Mouse (Mus musculus) heart, adult 18-20 months (tissue): ENCODE data around the gene Ppara. TPM values are rescaled to one million over a fixed set of nuclear protein-coding genes. Genes with fewer than 3 reads are reported as not detected.

Experiments used
- DNase-seq, 2 experiments: peaks; one replicate each; pipeline ENCODE4 v3.0.0; 2021 to 2022; ENCODE audit warnings: mixed read lengths in 1 of 2
- long read RNA-seq, 2 experiments: library from polyadenylated mRNA; stranded (forward); transcript quantifications; one replicate each; pipeline ENCODE4 v2.0.0; 2021
- total RNA-seq, 2 experiments: library from RNA; stranded (reverse); gene quantifications; 2 replicates each; pipeline ENCODE4 v1.2.3; 2021

Ppara gene
- 10 to 100 TPM; 73.1 to 74.9 TPM for total RNA-seq
- long read RNA-seq, experiment 1, partial matches to known transcripts: 2 of 17 reads
- long read RNA-seq, experiment 1, other reads (novel, unspliced or antisense): 14 of 17 reads
- long read RNA-seq, experiment 2: 0 reads

DNA sequence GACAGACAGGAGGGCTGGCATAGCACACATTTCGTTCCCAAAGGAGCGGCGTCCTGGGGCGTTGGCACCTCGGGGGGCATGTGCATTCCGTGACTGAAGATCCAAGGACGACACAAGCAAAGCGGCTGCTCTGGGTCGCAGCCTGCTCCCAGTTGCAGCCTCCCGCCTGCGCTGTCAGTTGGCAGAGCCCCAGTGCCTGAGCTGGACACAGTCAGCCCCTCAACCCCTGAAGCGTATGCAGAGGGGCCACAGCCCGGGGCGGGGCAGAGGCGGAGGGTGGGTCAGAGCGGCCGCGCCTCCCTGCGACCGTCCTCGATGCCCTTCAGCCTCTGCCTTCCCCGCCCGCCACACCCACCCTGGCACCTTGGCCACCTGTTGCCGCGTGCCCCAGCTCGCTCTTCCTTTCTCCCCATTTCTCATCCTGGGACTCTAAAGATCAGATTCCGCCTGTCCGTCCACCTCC lies at the start of gene Ppara:
Gene Ppara (plus strand): TSS at position 413 of the 463 bp plus-strand sequence.
- DNase-seq: peak; percentile 66 to 76

DNA sequence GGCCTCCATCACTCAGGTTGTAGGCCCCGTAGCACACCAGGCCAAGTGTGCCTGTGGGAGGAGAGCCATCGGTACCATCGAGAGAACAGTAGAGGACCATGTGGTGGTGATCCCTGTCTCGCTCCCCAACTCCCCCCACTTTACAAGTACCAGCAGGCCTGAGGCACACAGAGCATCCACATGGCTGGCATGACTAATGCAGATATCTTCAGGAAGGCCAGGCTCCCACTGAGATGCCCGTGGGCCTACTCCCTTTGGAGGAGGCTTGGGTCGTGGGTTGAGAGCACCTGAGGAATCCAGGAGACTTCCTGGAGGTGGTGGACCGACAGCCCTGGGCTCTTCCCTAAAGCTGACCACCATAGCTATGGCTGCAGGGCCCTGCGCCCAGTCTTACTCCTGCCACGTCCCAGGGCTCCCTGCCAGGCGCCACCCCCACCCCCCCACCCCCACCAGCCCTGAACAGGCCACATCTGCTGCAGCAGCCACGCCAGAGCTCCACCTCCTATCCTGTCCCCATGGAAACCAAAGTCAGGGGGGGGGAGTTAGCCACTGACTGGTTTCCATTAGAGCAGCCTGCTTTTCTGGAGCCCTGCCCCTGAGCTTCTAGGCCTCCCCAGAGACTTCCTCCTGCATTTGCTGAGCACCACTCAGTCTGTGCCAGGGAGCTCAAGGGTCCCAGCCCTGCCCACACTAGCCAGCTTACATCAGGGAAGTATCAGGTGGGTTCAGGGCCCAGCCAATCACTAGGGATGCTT lies 48.0 kb upstream of the Ppara start:
- DNase-seq: peak; percentile 87 to 91

- DNase-seq: peak in 1 of 2 experiments; percentile 59
These were observed 47.0 kb upstream of the Ppara start for GRCm38 (mm10) chr15:85687630-85688410.

DNA sequence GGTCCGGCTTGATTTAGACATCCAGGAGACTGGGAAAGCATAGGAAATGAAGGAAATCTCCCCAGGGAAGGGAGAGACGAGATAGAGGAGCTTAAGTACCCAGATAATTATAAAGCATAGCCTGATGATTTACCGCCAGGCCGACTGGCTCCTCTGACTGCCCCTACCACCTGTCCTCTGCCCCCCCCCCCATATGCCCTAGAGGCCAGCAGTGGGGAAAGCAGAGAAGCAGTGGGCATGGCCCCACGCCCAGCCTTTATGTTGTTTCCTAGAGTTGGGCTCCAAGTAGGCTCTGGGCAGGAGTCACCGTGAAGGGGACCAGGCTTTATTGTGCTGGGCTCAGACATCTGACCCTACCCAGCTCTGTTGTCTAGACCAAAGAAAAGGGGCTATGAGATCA lies 46.0 kb upstream of the Ppara start:
- DNase-seq: no peak

- no peak for DNase-seq
These were observed 45.3 kb upstream of the Ppara start for GRCm38 (mm10) chr15:85689523-85689922.

DNA sequence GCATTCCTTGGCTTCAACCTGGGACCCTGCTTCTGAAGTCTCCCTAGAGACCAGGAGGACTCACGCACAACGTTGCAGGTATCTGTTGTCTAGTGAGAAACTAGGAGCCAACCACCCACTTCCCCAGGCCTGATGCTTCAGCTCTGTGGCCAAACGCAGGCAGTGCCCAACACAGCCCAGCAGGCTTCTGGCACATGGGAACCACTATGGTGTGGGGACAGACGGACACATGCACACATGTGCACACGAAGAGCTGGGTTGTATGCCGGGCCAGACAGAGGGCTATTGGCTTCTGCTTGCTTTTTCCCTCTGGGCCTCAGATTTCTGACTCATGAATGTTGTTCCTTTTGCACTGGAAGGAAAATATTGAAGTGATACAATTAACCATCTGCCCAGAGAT lies 44.7 kb upstream of the Ppara start:
- DNase-seq: no peak

GRCm38 (mm10) chr15:85690875-85691274 lies 43.9 kb upstream of the Ppara start:
- DNase-seq: no peak

DNA sequence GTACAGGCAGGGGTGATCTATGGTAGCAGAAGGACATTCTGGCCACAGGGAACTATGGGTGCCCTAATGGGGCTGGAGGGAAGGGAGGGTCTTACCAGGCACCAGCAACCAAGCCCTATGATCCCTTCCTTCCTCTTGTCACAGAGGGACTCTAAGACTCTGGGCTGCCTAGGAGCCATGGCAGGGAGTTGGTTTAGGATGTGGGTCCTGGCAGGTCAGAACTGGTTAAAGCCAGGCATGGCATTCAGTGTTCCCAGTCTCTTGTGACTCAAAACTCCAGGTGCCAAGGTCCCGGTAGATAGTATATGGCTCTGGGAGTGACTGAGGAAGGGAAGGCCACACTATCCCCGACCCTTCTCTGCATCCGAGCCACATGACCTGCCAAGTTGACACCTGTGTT lies 41.7 kb upstream of the Ppara start:
- no peak for DNase-seq

DNA sequence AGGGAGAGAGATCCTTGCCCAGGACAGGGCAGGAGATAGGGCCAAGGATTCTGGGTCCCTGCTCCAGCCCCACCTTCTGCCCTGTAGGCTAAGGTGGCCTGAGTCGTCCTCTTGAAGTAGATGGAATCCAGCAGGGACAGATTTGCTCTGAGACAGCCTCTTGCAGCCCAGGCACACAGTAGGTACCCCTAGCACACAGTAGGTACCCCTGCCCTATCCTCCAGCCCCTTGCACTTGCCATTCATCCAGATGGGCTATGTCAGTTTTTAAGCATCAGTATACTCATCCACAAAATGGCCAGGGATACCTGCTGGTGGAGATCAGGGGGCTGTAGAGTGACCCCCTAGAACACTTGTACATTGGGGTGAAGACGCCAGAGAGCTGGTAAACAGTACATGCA lies 41.0 kb upstream of the Ppara start:
- DNase-seq: no peak

GRCm38 (mm10) chr15:85694379-85694778 lies 40.4 kb upstream of the Ppara start:
- no peak for DNase-seq

- DNase-seq: no peak
These were observed 39.5 kb upstream of the Ppara start for GRCm38 (mm10) chr15:85695304-85695703.

DNA sequence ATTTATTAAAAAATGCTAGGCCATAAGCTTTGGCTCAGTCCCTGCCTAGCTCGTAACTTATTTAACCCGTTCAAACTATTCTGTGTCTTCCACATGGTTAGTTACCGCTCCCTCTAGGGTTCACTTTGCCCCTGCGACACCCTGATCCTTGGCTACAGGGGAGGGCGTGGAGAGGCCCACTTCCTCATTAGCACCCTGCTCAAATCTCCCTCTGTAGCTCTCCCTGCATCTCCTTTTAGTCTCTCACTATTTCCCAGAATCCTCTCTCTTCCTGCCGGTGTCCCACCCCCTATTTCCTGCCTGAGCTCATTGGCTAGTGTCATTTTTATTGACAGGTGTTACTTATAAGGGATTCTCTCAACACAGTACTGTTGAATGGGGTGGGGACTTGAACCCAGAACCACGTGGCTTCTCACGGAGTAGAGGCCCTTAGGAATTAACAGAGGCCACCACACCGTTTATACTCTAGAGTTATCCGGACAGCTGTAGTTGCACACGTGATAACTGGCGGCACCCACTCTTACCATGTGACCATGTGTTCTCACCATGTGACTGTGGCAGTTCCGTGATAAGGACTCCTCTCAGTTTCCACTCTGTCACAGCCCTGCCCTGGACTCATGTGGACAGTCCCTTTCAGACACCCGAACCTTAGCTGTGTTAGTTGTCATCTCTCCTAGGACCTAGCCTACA lies 36.3 kb upstream of the Ppara start:
- peak in 1 of 2 experiments; percentile 55 for DNase-seq

DNA sequence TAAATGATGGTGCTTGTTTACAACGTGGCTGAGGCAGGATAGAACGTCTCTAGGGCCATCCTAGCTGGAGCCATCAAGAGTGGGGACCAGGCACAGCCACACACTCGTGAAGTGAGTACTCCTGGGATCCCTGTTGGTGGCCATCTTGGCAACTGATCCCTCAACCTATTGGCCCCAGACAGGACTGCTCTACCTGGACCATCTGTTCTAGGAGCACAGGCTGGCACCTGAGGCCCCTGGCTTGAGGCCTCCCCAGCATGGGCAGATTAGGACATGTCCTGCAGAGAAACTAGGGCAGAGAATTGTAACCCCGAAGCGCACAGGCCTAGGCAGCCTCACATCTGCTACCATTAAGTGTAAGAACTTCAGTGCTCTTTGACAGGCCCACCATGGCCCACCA lies 35.3 kb upstream of the Ppara start:
- no peak for DNase-seq

DNA sequence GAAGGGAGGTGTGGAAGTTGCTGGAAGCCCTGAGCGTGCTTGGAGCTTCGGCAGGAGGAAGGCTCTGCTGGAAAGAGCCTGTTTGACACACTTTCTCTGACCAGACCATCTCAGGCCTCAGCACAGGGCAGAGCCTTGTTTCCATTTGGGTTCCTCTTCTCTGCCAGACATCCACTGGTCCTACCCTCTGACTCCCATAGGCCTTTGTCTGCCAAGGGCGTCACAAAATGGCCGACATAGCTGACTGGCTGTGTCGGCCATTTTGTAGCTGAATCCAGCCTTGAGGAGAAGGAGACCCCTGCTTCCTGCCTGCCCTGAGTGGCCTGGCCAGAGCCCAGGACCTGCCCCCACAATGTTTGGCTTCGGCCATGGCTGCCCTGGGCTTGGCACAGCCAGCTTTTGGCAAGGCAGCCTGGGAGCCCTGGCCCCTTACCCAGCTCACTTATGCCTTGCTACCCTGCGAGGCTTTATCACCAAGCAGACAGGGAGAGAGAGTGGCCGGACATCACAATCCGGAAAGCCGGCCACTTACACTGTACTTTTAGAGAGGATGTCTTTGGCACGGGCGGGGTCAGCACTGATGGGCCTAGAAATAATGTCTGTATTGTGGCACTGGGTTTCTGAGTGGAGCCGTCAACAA lies 34.8 kb upstream of the Ppara start:
- peak in 1 of 2 experiments; percentile 38 for DNase-seq

- DNase-seq: no peak
These were observed 34.1 kb upstream of the Ppara start for GRCm38 (mm10) chr15:85700716-85701115.

- peak in 1 of 2 experiments; percentile 34 for DNase-seq
These were observed 33.5 kb upstream of the Ppara start for GRCm38 (mm10) chr15:85701128-85701930.

DNA sequence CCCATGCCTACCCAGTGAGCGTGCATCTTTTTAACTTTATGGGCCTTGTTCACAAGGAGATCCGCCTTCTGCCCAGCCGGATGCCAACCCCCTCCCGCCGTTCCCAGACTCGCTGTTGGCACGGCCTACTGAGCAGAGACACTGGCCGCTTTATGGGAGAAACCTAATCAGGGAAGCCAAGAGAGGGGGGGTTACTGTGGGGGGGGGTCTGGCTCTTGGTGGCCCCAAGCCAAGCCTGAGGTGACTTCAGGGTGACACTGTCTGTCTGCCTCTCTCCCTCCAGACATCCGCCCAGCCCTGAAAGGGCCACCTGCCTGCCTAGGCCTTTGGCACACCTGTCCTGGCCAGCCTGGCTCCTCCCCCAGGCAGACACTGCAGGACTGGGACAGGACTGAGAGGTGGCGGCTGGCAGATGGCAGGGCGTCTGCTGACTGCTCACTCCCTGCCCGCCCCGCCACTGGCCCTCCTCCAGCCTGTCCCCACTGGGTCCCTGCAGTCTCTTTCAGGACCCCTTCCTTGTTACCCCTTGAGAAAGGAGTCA lies 32.3 kb upstream of the Ppara start:
- DNase-seq: peak; percentile 60 to 65

DNA sequence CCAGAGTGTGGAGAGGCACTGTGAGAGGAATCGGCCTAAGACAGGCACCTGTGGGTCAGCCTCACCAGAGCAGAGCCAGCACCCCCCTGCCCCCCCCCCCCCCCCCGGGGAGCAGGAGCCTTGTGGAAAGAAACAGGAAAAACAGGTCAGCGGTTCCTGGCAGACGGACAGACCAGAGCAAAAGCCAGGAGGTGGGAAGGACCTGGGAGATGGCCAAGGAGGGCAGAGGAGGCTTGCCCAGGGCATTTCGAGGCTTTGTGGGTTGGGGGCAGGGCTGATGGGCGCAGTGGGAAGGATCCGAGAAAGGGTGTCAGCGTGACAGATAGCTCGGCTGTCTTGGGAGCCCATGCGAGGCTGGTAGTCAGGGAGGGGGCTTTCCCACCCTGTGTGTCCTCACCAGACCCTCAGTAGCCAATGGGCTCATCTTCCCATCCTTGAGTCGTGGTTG lies 31.6 kb upstream of the Ppara start:
- DNase-seq: peak; percentile 68 to 74

DNA sequence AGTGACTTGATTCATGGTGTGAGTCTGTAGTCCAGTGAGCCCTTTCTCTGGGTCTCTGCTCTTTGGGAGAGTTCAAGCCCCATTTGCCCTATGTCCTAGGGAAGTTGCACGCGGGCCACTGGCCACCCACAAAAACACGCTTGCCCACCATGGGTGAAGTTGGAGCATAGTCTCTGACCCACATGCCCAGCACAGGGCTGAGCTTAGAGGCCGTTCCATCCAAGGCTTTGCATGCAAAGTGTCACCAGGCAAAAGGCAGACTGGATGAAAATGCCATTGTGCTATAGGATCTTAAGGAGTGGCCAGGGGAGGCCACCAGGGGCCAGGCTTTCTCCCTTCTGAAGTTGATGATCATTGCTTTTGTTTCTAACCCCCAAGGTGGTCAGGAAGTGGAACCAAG lies 30.9 kb upstream of the Ppara start:
- DNase-seq: peak in 1 of 2 experiments; percentile 33

DNA sequence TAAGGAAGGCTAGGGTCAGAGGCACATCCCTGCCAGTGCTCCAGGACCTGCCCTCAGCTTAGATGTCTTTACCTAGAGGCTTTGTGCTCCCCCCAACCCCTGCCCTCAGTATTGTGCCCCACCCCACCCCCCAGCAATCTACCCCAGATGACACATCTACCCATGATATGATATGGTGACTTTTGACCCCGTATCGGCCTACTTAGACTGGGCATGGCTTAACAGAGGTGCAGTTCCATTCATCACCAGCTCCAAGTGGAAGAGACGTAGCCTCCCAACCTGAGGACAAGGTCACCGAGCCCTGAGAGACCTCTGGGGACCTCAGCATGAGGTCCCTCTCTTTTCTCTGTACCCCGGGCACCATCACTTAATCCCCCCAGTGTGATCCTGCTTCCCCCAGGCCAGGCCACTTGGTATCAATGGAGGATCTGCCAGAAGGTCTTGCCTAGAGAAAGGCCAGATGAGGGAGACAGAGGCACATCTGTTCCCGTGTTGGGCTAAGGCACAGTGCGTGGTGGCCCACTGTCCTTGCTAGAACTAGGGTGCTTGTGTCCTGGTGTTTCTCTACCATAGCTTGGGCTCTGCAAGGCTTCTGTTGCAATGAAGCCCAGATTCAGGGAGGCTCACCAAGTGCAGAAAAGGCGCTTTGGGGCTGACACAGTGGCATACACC lies 30.3 kb upstream of the Ppara start:
- DNase-seq: no peak
